In the genomic region with DNA sequence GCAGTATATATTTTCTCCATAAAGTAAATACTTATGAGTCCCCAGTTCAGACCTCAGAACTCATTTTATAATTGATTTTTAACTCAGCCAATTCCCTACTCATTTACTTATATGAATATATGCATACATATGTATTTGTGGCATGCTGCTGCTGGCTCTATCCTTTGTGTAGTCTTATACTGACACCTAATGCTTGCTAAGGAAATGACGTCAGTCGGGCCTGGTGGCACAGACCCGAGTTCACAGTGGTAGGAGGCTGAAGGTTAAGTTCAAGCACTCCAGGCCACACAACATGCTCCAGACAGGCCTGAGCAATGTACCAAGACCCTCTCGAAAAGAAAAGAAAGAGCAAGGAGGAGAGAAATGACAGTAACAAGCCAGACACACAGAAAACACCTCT, we compare ENCODE assay signal across 10 mouse cellular contexts. TPM values are rescaled to one million over a fixed set of nuclear protein-coding genes. Genes with fewer than 3 reads are reported as not detected.
DNase-seq lines count a peak whose midpoint lies in the region; ATAC-seq and TF ChIP-seq lines count a peak whose summit lies in the region.
"Had no signal": no experiment of that assay in that cellular context is flagged by ENCODE, and none has a peak within 500 bp of the region (broad histone marks: within the 10 kb centered on the region; RNA-seq: fewer than 3 reads in every experiment).

No protein-coding gene starts in this region.

- no peak overlapping the region for H3K4me2 ChIP-seq in midbrain, embryonic 16.5 days (ENCODE audit: low read length)

- DNase-seq in layer of hippocampus, adult 2 months (ENCODE audit: low spot score in 2 of 2): no peak
- no peak for DNase-seq in layer of hippocampus, adult 8-10 months (ENCODE audit: low spot score in 2 of 2)
- no peak for DNase-seq in G1E (ENCODE audit: low spot score)
- DNase-seq in embryo, embryonic 9.5 days (ENCODE audit: extremely low spot score): peak; percentile 16
- no peak for DNase-seq in spleen, adult 18-20 months
- DNase-seq in right cerebral cortex, postnatal 36 days (ENCODE audit: low spot score in 2 of 2): no peak
- DNase-seq in right cerebral cortex, adult 2 months (ENCODE audit: low spot score in 2 of 2): no peak
- DNase-seq: gastrocnemius, postnatal 10 days; layer of hippocampus, postnatal 36 days had no signal

- peak; percentile 70 for TF ChIP-seq CTCF in layer of hippocampus, adult 2 months (conservative IDR thresholded peaks at IDR 0.05)
- no peak for TF ChIP-seq CTCF in G1E (IDR thresholded peaks at IDR 0.05; ENCODE audit: low read depth, low read length)

- 62% methylated on average over 4 of the region's 4 CpGs for WGBS in midbrain, embryonic 16.5 days

- no peak overlapping the region for H3K27ac ChIP-seq in layer of hippocampus, adult 2 months
- no peak overlapping the region for H3K27ac ChIP-seq in midbrain, embryonic 16.5 days (ENCODE audit: low read length)

- no peaks in the 10 kb centered on the region for H3K36me3 ChIP-seq in G1E (replicated peaks)
- no peaks in the 10 kb centered on the region for H3K36me3 ChIP-seq in midbrain, embryonic 16.5 days (ENCODE audit: control insufficient read depth, insufficient read depth, low read length)

- peaks cover 30% of the 10 kb centered on the region for H3K27me3 ChIP-seq in G1E (ENCODE audit: insufficient read depth, low read length)
- H3K27me3 ChIP-seq in midbrain, embryonic 16.5 days (ENCODE audit: control insufficient read depth, insufficient read depth, low read depth, low read length): no peaks in the 10 kb centered on the region; the same call in 1 of the 2 replicates

- no peak overlapping the region for H3K9ac ChIP-seq in midbrain, embryonic 16.5 days (ENCODE audit: low read depth, low read length)

- peak; percentile 42 for ATAC-seq in G1E (ENCODE audit: extremely low read depth, insufficient number of reproducible peaks, low FRiP score, poor library complexity, severe bottlenecking)
- 0 out of 2 replicates have a peak, but pooled peaks have one; percentile 56 for ATAC-seq in midbrain, embryonic 16.5 days

- no peaks in the 10 kb centered on the region for H3K4me1 ChIP-seq in G1E (ENCODE audit: insufficient read depth, low read depth, low read length)
- H3K4me1 ChIP-seq in midbrain, embryonic 16.5 days (ENCODE audit: control insufficient read depth, insufficient read depth, low read length): no peaks in the 10 kb centered on the region

- H3K4me3 ChIP-seq in layer of hippocampus, adult 2 months: no peak overlapping the region
- no peak overlapping the region for H3K4me3 ChIP-seq in G1E (ENCODE audit: low read depth, low read length)
- no peak overlapping the region for H3K4me3 ChIP-seq in midbrain, embryonic 16.5 days (ENCODE audit: low read depth, low read length)

- H3K9me3 ChIP-seq in G1E (replicated peaks): peaks cover 2% of the 10 kb centered on the region; the same call in 1 of the 2 replicates
- no peaks in the 10 kb centered on the region for H3K9me3 ChIP-seq in midbrain, embryonic 16.5 days (replicated peaks; ENCODE audit: control insufficient read depth, low read length, poor library complexity, severe bottlenecking)

RNA-seq across cellular contexts. Expression of gene Entpd6, which starts 7.4 kb away (rescaled TPM):
- total RNA-seq in layer of hippocampus, adult 2 months (2021): 10 to 100 TPM; 65.5 to 68.9 TPM
- 10 to 100 TPM; 57.3 to 70.1 (median 67.0) TPM for total RNA-seq in layer of hippocampus, adult 8-10 months (2022)
- 8.4 and 10.3 TPM in 2 replicates for total RNA-seq in G1E (2014; fragmentation: Nextera tagmentation)
- total RNA-seq in G1E (2017): 5.5 and 6.7 TPM in 2 replicates
- 25.2 and 27.5 TPM in 2 replicates for polyA plus RNA-seq in G1E (2012)
- polyA plus RNA-seq in midbrain, embryonic 16.5 days (2015; fragmentation: Nextera tagmentation; extraction: Ambion mirVana): 75.3 and 85.7 TPM in 2 replicates

RNA-seq across cellular contexts. Expression of gene Pygb, which starts 45.1 kb away (rescaled TPM):
- total RNA-seq in layer of hippocampus, adult 2 months (2021): 100 to 1,000 TPM; 203 to 212 TPM
- total RNA-seq in layer of hippocampus, adult 8-10 months (2022): 100 to 1,000 TPM; 197 to 249 (median 221) TPM
- total RNA-seq in G1E (2014; fragmentation: Nextera tagmentation) (7.3 and 15.8 TPM in 2 replicates), G1E (2017) (18.6 and 21.0 TPM in 2 replicates)
- polyA plus RNA-seq in G1E (2012): 7.9 and 10.6 TPM in 2 replicates
- polyA plus RNA-seq in midbrain, embryonic 16.5 days (2015; fragmentation: Nextera tagmentation; extraction: Ambion mirVana): 108 and 133 TPM in 2 replicates

RNA-seq across cellular contexts. Expression of gene Vsx1, which starts 52.2 kb away (rescaled TPM):
- under 1 TPM in 1 of 2 experiments, not detected in 1; 0.12 TPM for total RNA-seq in layer of hippocampus, adult 2 months (2021)
- total RNA-seq in layer of hippocampus, adult 8-10 months (2022): not detected
- total RNA-seq in G1E (2014; fragmentation: Nextera tagmentation) (not detected in 2 replicates), G1E (2017) (0.05 TPM in 1 of 2 replicates, not detected in the other)
- not detected in 2 replicates for polyA plus RNA-seq in G1E (2012)
- 0.06 and 0.07 TPM in 2 replicates for polyA plus RNA-seq in midbrain, embryonic 16.5 days (2015; fragmentation: Nextera tagmentation; extraction: Ambion mirVana)
- total RNA-seq: gastrocnemius, postnatal 10 days had no signal

Comparison
In these comparisons a context has a peak if more than half of its experiments do, and no peak if none do; other contexts are left out.
1. RNA of gene Entpd6, which starts 7.4 kb away (total RNA-seq): 57.3 to 70.1 TPM in layer of hippocampus, adult 8-10 months and 65.5 to 68.9 TPM in layer of hippocampus, adult 2 months; 5.5 to 10.3 TPM in G1E; every median in the first group is over 4 times any median in the second.
2. RNA of gene Pygb, which starts 45.1 kb away (total RNA-seq): 197 to 249 TPM in layer of hippocampus, adult 8-10 months and 203 to 212 TPM in layer of hippocampus, adult 2 months; 7.3 to 21.0 TPM in G1E; every median in the first group is over 4 times any median in the second.